Mouse (Mus musculus): ENCODE measurements at regions not wholly inside any gene's neighbourhood (a gene's known extent, or its start where the extent isn't known, plus 50 kb on each side); places are given as distances from the start of the nearest gene placed in this dataset.

DNA sequence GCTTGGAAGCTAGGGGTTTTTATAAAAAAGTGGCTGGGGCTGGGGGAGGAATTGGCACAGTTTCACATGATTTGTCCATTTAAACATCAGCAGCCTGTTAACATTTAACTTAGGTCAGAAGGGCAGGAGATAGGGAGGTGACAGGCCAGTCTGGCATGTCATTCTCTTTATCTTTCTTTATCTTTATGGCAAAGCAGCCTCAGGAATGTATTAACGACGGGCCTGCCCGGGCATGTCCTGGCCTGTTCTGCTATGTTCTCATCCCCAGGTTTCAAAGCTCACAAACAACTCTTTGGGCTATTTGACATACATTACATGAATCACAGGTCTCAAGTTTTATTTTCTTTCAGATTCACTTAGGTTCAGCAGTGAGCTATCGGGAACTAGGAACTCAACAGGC lies 584.2 kb upstream of the Cadm2 start:
- peak; percentile 19 for TF ChIP-seq GATA1 (IDR thresholded peaks at IDR 0.05; ENCODE audit: low read length)

DNA sequence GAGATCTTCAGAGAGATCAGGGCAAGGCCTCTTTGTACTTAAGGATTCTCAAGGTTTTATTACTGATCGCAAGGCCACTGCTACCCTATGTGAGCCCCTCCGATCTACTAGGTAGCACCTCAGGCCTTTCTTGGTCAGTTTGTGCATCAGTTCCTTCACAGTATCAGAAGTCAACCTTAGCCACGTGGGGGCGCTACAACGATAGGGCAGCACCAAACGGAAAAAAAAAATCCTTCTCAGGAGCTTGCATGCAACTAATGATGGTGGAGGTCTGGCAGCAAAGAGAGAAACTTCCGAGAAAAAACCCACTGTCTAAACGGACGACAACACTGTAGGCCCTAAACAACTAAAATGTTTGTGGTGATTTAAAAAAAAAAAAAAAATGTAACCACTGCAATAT lies 543.9 kb upstream of the Cadm2 start:
- TF ChIP-seq GATA1 (IDR thresholded peaks at IDR 0.05; ENCODE audit: low read length) = no peak

DNA sequence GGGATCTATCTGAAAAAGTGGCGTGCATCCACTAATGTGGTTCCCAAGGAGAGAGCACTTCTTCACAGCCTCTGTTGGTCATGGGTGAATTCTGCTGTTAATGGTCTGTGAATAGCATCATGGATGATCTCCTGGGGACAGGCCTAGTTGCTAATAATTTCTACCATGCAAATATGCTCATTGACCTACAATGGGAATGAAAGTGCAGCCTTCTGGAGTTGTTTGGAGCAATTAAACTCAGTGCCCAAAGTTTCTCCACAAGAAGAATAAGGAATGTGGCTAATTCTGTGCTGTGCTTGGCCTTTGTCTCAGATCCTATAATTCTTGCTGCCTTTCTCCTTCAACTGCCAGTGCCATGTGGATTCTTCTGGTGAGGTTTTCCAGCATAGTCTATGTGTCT lies 532.8 kb upstream of the Cadm2 start:
- TF ChIP-seq GATA1 (IDR thresholded peaks at IDR 0.05; ENCODE audit: low read length) = no peak
